Mouse (Mus musculus) spleen, postnatal 4 days (tissue): ENCODE data around the gene Mrps33.

Experiments used
- DNase-seq, 2 experiments: peaks; one replicate each; pipeline ENCODE4 v3.0.0; 2022; ENCODE audit warnings: low spot score in 2 of 2

The Mrps33 gene

GRCm38 (mm10) chr6:39780857-39781666 lies 29.7 kb downstream of the Mrps33 start:
- no peak for DNase-seq

GRCm38 (mm10) chr6:39778506-39778905 lies 32.3 kb downstream of the Mrps33 start:
- no peak for DNase-seq

GRCm38 (mm10) chr6:39776275-39776674 lies 34.5 kb downstream of the Mrps33 start:
- no peak for DNase-seq

GRCm38 (mm10) chr6:39775029-39775428 lies 35.8 kb downstream of the Mrps33 start:
- no peak for DNase-seq

- no peak for DNase-seq
Observed at GRCm38 (mm10) chr6:39757229-39757628, 53.6 kb downstream of the Mrps33 start.
